Mouse (Mus musculus) limb, embryonic 14.5 days (tissue): ENCODE results near the gene Acvrl1. TPM values are rescaled to one million over a fixed set of nuclear protein-coding genes. Genes with fewer than 3 reads are reported as not detected.

Experiments used
- ATAC-seq: fragments of 200-750 bp; cut with Nextera tagmentation; 2 replicates; pipeline ENCODE4 v1.8.0; 2017; ENCODE audit warnings: low read depth, moderate number of reproducible peaks, moderate TSS enrichment; ENCODE audit not compliant: low FRiP score
- DNase-seq: peaks from one replicate; pipeline ENCODE4 v3.0.0-alpha.2; 2015; ENCODE audit warnings: low spot score
- H3K27ac ChIP-seq: fragments of 300-500 bp; sonication (generic); replicated peaks from 2 replicates; pipeline ENCODE4 v1.5.1; 2014; ENCODE audit warnings: low read depth, mild to moderate bottlenecking, low read length, moderate library complexity, mixed read lengths
- H3K27me3 ChIP-seq: fragments of 300-500 bp; sonication (generic); 2 replicates; pipeline ENCODE4 v1.6.1; 2014; ENCODE audit warnings: low read length, mixed read lengths; ENCODE audit not compliant: control insufficient read depth, insufficient read depth
- H3K36me3 ChIP-seq: fragments of 300-500 bp; sonication (generic); 2 replicates; pipeline ENCODE4 v1.6.1; 2014; ENCODE audit warnings: mild to moderate bottlenecking, low read length, moderate library complexity, mixed read lengths; ENCODE audit not compliant: control insufficient read depth, insufficient read depth
- H3K4me1 ChIP-seq: fragments of 300-500 bp; sonication (generic); 2 replicates; pipeline ENCODE4 v1.6.1; 2014; ENCODE audit warnings: antibody characterized with exemption, low read length, mixed read lengths; ENCODE audit not compliant: control insufficient read depth, insufficient read depth
- H3K4me2 ChIP-seq: fragments of 300-500 bp; sonication (generic); replicated peaks from 2 replicates; pipeline ENCODE4 v1.6.1; 2014; ENCODE audit warnings: low read depth, mild to moderate bottlenecking, low read length, moderate library complexity; ENCODE audit not compliant: severe bottlenecking
- H3K4me3 ChIP-seq: fragments of 300-500 bp; sonication (generic); replicated peaks from 2 replicates; pipeline ENCODE4 v1.5.1; 2014; ENCODE audit warnings: low read length
- H3K9ac ChIP-seq: fragments of 300-500 bp; sonication (generic); 2 replicates; pipeline ENCODE4 v1.6.1; 2014; ENCODE audit warnings: mild to moderate bottlenecking, low read depth, low read length, moderate library complexity; ENCODE audit not compliant: severe bottlenecking
- H3K9me3 ChIP-seq: fragments of 300-500 bp; sonication (generic); 2 replicates; pipeline ENCODE4 v1.6.1; 2016; ENCODE audit warnings: low read length; ENCODE audit not compliant: control insufficient read depth
- POLR2A ChIP-seq: fragments of 200-500 bp; IDR thresholded peaks from 2 replicates; pipeline ENCODE4 v1.8.0; 2012; ENCODE audit warnings: inconsistent platforms, mild to moderate bottlenecking, moderate library complexity, borderline replicate concordance; ENCODE audit not compliant: insufficient read depth, insufficient read length; ENCODE audit errors: extremely low read depth
- WGBS: fragments of 180-500 bp; shearing (Covaris S2); extraction: QIAGEN DNeasy Blood & Tissue Kit; methylation state at CpG from one replicate; pipeline ENCODE4 v1.1.7; 2014; 5-methylcytosine and 5-hydroxymethylcytosine counted together
- polyA plus RNA-seq, 2 experiments: library from polyadenylated mRNA; depleted of rRNA in 1 of 2; stranded (reverse) in 1 of 2; unstranded in 1 of 2; fragments of >200 nt; fragmentation: Nextera tagmentation in 1 of 2; extraction: Ambion mirVana in 1 of 2; gene quantifications; 2 replicates each; pipeline versions ENCODE4 v1.2.1 to v1.2.3; 2012 to 2014

Gene Acvrl1
- polyA plus RNA-seq, 2 experiments: 8.2 to 16.1 TPM

DNA sequence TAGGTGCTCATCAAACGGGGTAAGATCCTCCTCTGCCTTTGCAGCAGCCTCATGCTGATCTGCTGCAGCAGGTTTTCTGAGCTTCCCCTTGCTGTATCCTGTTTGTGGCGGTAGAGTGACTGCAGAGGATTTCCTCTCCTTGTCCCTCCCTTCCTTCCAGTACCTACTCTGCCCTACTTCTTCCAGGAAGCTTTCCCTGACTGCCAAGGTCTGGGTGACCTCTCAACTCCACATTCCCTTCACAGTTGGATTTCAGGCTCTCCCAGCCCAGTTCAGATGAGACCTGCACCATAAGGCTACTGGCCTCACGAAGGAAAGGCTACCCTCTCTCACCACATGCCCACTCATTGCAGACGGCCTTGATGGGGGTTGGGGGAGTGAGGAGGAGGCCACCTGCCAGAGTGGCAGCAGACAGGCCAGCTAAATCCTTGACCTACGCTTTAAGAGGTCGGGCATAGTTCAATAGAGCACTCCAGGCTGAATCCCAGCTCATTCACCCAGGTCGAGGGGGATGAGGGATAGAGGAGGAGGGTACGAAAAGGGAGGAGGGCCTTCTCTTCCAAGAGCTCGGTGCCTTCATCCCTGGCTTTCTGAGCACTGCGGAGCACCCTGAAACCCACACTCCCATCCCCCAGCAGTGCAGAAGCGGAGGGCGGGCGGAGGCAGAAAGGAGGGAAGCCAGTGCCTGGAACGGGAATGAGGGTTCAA is 36.0 kb upstream of the Acvrl1 start:
- no peak for ATAC-seq
- H3K4me3 ChIP-seq: no peak overlapping the region
- H3K4me2 ChIP-seq: peak overlapping the region; percentile 18; the same call in 1 of the 2 replicates
- H3K27me3 ChIP-seq: no peaks in the 10 kb centered on the region
- peaks cover 13% of the 10 kb centered on the region for H3K4me1 ChIP-seq
- no peaks in the 10 kb centered on the region for H3K9me3 ChIP-seq
- WGBS: 30% methylated on average over 14 of the region's 14 CpGs
- 0 out of 2 replicates have a peak overlapping the region, but pooled peaks have one; percentile 18 for H3K9ac ChIP-seq
- H3K36me3 ChIP-seq: no peaks in the 10 kb centered on the region
- no peak for TF ChIP-seq POLR2A
- DNase-seq: no peak
- peak overlapping the region; percentile 29; the same call in 1 of the 2 replicates for H3K27ac ChIP-seq

DNA sequence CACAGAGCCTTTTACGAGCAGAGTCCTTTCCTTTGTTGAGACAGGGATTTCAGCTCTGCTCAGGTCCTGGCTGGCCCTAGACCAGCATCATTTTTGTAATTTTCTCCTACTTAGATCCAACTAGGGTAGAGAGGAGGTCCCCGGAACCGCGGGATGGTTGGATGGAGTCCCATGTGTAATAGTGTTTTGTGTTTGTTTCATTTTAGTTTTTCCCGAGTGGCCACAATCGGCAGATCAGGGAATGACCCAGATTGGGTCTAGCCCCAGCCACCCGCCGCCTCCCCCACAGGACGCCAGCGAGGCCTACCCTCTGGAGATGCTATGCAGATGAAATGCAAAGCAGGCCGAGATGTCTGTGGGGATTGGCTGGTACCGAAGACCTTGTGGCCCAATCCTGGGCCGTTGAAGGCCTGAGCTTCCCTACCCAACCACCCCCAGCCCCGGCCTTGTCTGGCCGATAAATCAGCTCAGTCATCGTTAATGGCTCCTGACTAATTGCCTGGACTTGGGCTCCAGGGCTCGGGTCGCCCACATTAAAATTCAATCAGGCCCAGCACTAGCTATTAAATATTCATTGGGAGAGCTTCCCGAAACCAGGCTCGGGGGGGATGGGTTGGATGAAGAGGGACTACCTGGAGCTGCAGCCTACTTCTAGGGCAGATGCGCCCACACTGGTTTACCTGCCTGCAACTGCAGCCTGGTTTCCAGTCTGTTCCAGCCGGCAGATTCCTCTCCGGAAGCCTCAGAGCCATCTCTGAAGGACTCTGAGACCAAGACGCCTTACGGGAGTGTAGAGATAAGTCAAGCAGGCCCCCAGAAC is 35.3 kb upstream of the Acvrl1 start:
- Histone ChIP-seq H3K4me2 (peak overlapping the region; percentile 18; the same call in 1 of the 2 replicates), H3K4me1 (peaks cover 16% of the 10 kb centered on the region), H3K9me3 (no peaks in the 10 kb centered on the region), H3K27me3 (no peaks in the 10 kb centered on the region), H3K9ac (0 out of 2 replicates have a peak overlapping the region, but pooled peaks have one; percentile 18), H3K27ac (peak overlapping the region; percentile 29; the same call in 1 of the 2 replicates), H3K36me3 (no peaks in the 10 kb centered on the region), H3K4me3 (no peak overlapping the region)
- TF ChIP-seq POLR2A: no peak
- WGBS: 13% methylated on average over 25 of the region's 25 CpGs
- peak; percentile 33; the same call in 1 of the 2 replicates for ATAC-seq
- DNase-seq: no peak

DNA sequence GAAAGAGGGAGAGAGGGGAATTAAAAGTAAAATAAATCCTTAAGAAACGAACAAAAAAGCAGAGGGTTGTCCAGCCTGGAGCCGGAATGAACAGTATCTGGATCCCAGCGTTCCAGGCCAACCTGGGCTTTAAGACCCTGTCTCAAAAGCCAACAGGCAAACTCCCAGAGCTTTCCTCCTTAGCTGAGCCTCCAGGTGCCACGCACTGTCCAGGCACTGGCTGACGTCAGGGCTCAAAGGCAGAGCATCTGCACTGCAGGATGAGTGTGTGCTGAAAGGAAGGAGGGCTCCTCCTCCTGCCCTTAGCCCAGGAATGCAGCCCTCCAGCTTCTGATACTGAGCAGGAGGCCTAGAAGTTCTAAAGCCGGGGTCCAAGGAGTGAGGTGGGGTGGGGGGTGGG is 34.3 kb upstream of the Acvrl1 start:
- no peak for ATAC-seq
- 37% methylated on average over 6 of the region's 6 CpGs for WGBS
- no peak for TF ChIP-seq POLR2A
- H3K27me3 ChIP-seq: no peaks in the 10 kb centered on the region
- H3K27ac ChIP-seq: no peak overlapping the region
- DNase-seq: no peak
- H3K4me3 ChIP-seq: no peak overlapping the region
- no peak overlapping the region for H3K9ac ChIP-seq
- H3K36me3 ChIP-seq: no peaks in the 10 kb centered on the region
- H3K4me1 ChIP-seq: peaks cover 25% of the 10 kb centered on the region
- no peak overlapping the region for H3K4me2 ChIP-seq
- H3K9me3 ChIP-seq: no peaks in the 10 kb centered on the region

DNA sequence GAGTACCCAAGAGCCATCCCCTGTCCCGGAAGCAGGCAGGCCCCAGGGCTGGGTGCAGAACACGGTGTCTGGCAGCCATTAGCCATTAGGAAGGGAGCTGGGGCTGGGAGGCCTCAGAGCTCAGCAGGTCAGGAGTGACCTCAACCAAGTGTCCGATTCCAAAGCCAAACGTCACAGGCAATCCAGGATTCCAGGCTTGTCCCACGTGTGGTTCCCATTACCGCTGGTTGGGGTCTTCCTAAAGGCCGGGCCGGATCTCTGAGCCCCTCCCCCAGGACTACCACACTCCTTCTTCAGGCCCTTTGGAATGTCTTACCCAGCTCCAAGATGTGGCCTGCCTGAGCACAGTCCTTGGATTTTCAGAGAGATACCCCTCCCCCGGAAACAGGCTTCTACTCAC is 33.3 kb upstream of the Acvrl1 start:
- 20% methylated on average over 9 of the region's 9 CpGs for WGBS
- H3K36me3 ChIP-seq: no peaks in the 10 kb centered on the region
- TF ChIP-seq POLR2A: no peak
- H3K4me2 ChIP-seq: no peak overlapping the region
- ATAC-seq (0 out of 2 replicates have a peak, but pooled peaks have one; percentile 23), DNase-seq (no peak)
- no peak overlapping the region for H3K9ac ChIP-seq
- H3K27me3 ChIP-seq: no peaks in the 10 kb centered on the region
- H3K4me1 ChIP-seq: peaks cover 26% of the 10 kb centered on the region
- no peak overlapping the region for H3K4me3 ChIP-seq
- H3K27ac ChIP-seq: no peak overlapping the region
- no peaks in the 10 kb centered on the region for H3K9me3 ChIP-seq

DNA sequence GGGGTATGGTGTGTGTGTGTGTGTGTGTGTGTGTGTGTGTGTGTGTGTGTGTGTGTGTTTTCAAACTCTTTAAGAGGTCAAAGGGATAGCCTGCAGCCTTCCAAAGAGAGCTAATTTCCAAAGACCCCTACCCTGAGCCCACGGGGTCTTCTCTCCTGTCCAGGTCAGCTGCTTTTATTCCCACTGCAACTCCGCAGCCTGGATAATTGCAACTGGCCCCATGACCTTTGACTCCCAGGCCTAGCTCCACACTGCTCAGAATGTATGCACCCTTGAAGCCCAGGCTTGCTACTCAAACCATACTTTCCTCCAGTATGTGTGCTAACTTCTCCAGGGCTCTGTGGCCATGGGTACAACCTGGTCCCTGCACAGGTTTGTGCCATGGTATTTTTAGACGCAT is 32.9 kb upstream of the Acvrl1 start:
- TF ChIP-seq POLR2A: no peak
- no peaks in the 10 kb centered on the region for H3K36me3 ChIP-seq
- no peak overlapping the region for H3K9ac ChIP-seq
- H3K4me2 ChIP-seq: no peak overlapping the region
- H3K4me1 ChIP-seq: peaks cover 26% of the 10 kb centered on the region
- no peak for DNase-seq
- WGBS: 49% methylated on average over 3 of the region's 3 CpGs
- no peaks in the 10 kb centered on the region for H3K9me3 ChIP-seq
- H3K27ac ChIP-seq: no peak overlapping the region
- H3K27me3 ChIP-seq: no peaks in the 10 kb centered on the region
- no peak overlapping the region for H3K4me3 ChIP-seq
- no peak for ATAC-seq
